Mouse (Mus musculus): Measurements from ENCODE around the gene Slc50a1.

Gene Slc50a1

GRCm38 (mm10) chr3:89260211-89260610 is 10.2 kb downstream of the Slc50a1 start:
- DNase-seq: no peak

GRCm38 (mm10) chr3:89259076-89259475 is 11.3 kb downstream of the Slc50a1 start, which contains the start of gene Dpm3:
Gene Dpm3 (plus strand): TSS chr3:89259358.
- DNase-seq: no peak

- no peak for DNase-seq
Observed at GRCm38 (mm10) chr3:89256177-89256576, 14.2 kb downstream of the Slc50a1 start.

- no peak for DNase-seq
Observed at GRCm38 (mm10) chr3:89254994-89255393, 15.4 kb downstream of the Slc50a1 start.

- DNase-seq: no peak
Observed at GRCm38 (mm10) chr3:89251365-89251895, 18.9 kb downstream of the Slc50a1 start.

- peak; percentile 39 for DNase-seq
Observed at GRCm38 (mm10) chr3:89250435-89251040, 19.8 kb downstream of the Slc50a1 start.

- DNase-seq: no peak
Observed at GRCm38 (mm10) chr3:89247466-89247865, 22.9 kb downstream of the Slc50a1 start.

- peak; percentile 93 for DNase-seq
Observed at GRCm38 (mm10) chr3:89246261-89247100, 23.9 kb downstream of the Slc50a1 start, which contains the start of gene Trim46. Gene Trim46 (minus strand): TSS chr3:89246309.

GRCm38 (mm10) chr3:89245688-89246171 is 24.6 kb downstream of the Slc50a1 start, which contains the start of gene Krtcap2:
Gene Krtcap2 (plus strand): TSS chr3:89245966.
- DNase-seq: peak; percentile 84

GRCm38 (mm10) chr3:89244982-89245687 is 25.2 kb downstream of the Slc50a1 start:
- peak; percentile 90 for DNase-seq

- no peak for DNase-seq
Observed at GRCm38 (mm10) chr3:89244158-89244981, 26.0 kb downstream of the Slc50a1 start.

- DNase-seq: peak; percentile 35
Observed at GRCm38 (mm10) chr3:89243609-89244008, 26.8 kb downstream of the Slc50a1 start.

- DNase-seq: peak; percentile 72
Observed at GRCm38 (mm10) chr3:89242331-89242895, 28.0 kb downstream of the Slc50a1 start.

GRCm38 (mm10) chr3:89238494-89238893 is 31.9 kb downstream of the Slc50a1 start:
- DNase-seq: no peak

- DNase-seq: no peak
Observed at GRCm38 (mm10) chr3:89237682-89238081, 32.7 kb downstream of the Slc50a1 start.

GRCm38 (mm10) chr3:89236516-89236915 is 33.9 kb downstream of the Slc50a1 start:
- no peak for DNase-seq

GRCm38 (mm10) chr3:89233562-89234110 is 36.7 kb downstream of the Slc50a1 start:
- no peak for DNase-seq

- no peak for DNase-seq
Observed at GRCm38 (mm10) chr3:89232614-89233013, 37.8 kb downstream of the Slc50a1 start.

- no peak for DNase-seq
Observed at GRCm38 (mm10) chr3:89231772-89232275, 38.5 kb downstream of the Slc50a1 start.

- no peak for DNase-seq
Observed at GRCm38 (mm10) chr3:89231345-89231744, 39.0 kb downstream of the Slc50a1 start.

- no peak for DNase-seq
Observed at GRCm38 (mm10) chr3:89230561-89230960, 39.8 kb downstream of the Slc50a1 start.

Measured in right cerebral cortex, postnatal 4 days (tissue).